Mouse (Mus musculus) heart, embryonic 12.5 days (tissue): ENCODE data around the gene Mtif3. TPM values are rescaled to one million over a fixed set of nuclear protein-coding genes. Genes with fewer than 3 reads are reported as not detected.
A peak's percentile ranks its signal among the peaks of the same experiment; 100 is the strongest.

Experiments
- ATAC-seq: fragments of 200-750 bp; cut with Nextera tagmentation; 2 replicates; pipeline ENCODE4 v1.8.0; 2017; ENCODE audit warnings: moderate TSS enrichment, moderate library complexity; ENCODE audit not compliant: insufficient number of reproducible peaks, low FRiP score
- H3K27ac ChIP-seq: fragments of 300-500 bp; sonication (generic); 2 replicates; pipeline ENCODE4 v1.5.1; 2016; ENCODE audit warnings: mild to moderate bottlenecking, moderate library complexity; ENCODE audit not compliant: poor library complexity, severe bottlenecking
- H3K27me3 ChIP-seq: fragments of 300-500 bp; sonication (generic); replicated peaks from 2 replicates; pipeline ENCODE4 v1.6.1; 2016; ENCODE audit warnings: mild to moderate bottlenecking, moderate library complexity
- H3K36me3 ChIP-seq: fragments of 300-500 bp; sonication (generic); 2 replicates; pipeline ENCODE4 v1.6.1; 2016; ENCODE audit warnings: mild to moderate bottlenecking, moderate library complexity
- H3K4me1 ChIP-seq: fragments of 300-500 bp; sonication (generic); replicated peaks from 2 replicates; pipeline ENCODE4 v1.6.1; 2016; ENCODE audit warnings: mild to moderate bottlenecking
- H3K4me2 ChIP-seq: fragments of 300-500 bp; sonication (generic); 2 replicates; pipeline ENCODE4 v1.6.1; 2016; ENCODE audit warnings: mild to moderate bottlenecking, moderate library complexity
- H3K4me3 ChIP-seq: fragments of 300-500 bp; sonication (generic); 2 replicates; pipeline ENCODE4 v1.5.1; 2016; ENCODE audit warnings: mild to moderate bottlenecking
- H3K9ac ChIP-seq: fragments of 300-500 bp; sonication (generic); 2 replicates; pipeline ENCODE4 v1.6.1; 2016; ENCODE audit warnings: mild to moderate bottlenecking, moderate library complexity
- H3K9me3 ChIP-seq: fragments of 300-500 bp; sonication (generic); replicated peaks from 2 replicates; pipeline ENCODE4 v1.6.1; 2016; ENCODE audit warnings: mild to moderate bottlenecking, moderate library complexity
- WGBS: fragments of 180-500 bp; shearing (Covaris S2); methylation state at CpG from one replicate; pipeline ENCODE4 v1.1.7; 2016; 5-methylcytosine and 5-hydroxymethylcytosine counted together
- polyA plus RNA-seq: library from polyadenylated mRNA; unstranded; fragments of >200 nt; fragmentation: Nextera tagmentation; extraction: Ambion mirVana; gene quantifications from 2 replicates; pipeline ENCODE4 v1.2.1, GENCODE M21; 2016

Mtif3 gene
- polyA plus RNA-seq: 17.1 and 23.3 TPM in 2 replicates

DNA sequence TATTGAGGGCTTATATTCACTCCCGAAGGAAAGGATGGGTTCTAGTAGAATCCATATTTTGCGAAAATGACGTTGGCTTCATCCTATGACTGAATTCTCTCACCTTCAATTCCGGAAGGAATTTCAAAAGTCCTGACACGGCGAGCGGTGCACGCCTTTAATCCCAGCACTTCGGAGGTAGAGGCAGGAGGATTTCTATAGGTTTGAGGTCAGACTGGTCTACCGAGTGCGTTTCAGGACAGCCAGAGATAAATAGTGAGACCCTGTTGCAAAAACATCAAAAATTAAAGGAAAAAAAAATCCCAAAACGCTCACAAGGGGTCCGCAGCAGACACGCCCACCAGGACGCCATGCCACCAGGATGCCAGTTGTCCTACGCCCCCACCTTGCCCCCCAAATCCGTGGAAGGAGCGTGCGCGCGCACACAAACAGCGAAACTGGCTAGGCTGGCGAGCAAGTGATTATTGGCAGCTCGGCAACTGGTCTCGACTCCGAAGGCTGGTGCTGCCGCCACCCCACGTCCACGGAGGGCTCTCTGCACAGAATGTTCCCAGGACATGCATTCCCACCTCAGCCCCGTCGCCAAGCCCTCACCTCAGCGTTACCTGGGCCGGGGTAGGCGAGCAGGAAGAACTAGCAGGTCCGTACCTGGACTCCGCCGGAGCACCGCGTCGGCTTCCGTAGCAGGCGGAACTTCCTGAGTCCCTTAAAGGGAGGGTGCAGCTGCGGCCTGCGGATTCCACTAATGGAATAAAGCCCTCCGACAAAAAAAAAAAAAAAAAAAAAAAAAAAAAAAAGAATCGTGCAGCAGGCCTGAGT lies at the start of gene Mtif3:
Gene Mtif3 (minus strand): TSS at position 683 of the 819 bp plus-strand sequence.
- Histone ChIP-seq H3K27ac (no peak within 1 kb of the TSS), H3K4me1 (peaks cover 5% of the 10 kb centered on the region), H3K9me3 (no peaks in the 10 kb centered on the region), H3K4me3 (peak within 1 kb of the TSS; percentile 99), H3K27me3 (no peaks in the 10 kb centered on the region), H3K36me3 (peaks cover 15% of the 10 kb centered on the region), H3K9ac (peak within 1 kb of the TSS; percentile 90), H3K4me2 (peak within 1 kb of the TSS; percentile 87)
- peak; percentile 90 for ATAC-seq
- 2% methylated on average over 46 of the region's 46 CpGs for WGBS

DNA sequence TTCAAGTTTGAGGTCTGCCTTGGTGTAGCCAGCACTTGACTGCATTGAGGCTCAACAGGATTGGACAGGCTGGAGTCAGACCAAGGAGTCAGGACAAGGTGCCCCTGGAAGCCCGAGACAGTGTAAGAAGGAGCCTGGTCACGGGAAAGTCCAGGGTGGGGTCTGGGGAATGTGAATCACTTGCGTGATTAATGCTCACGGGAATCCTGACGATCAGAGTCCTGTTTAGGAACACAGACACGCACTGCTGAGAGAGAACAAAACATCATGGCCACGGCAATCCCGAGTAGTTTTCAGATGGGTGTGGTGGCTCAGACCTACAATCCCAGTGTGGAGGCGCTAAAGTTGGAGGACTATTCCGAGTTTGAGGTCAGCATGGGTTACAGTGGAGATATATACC lies 47.7 kb upstream of the Mtif3 start:
- Histone ChIP-seq H3K4me2 (no peak overlapping the region), H3K27me3 (no peaks in the 10 kb centered on the region; the same call in 1 of the 2 replicates), H3K36me3 (peaks cover 5% of the 10 kb centered on the region), H3K4me1 (peaks cover 3% of the 10 kb centered on the region; the same call in 1 of the 2 replicates), H3K9ac (no peak overlapping the region), H3K4me3 (no peak overlapping the region), H3K9me3 (no peaks in the 10 kb centered on the region; the same call in 1 of the 2 replicates), H3K27ac (no peak overlapping the region)
- no peak for ATAC-seq
- 81% methylated on average over 10 of the region's 10 CpGs for WGBS

DNA sequence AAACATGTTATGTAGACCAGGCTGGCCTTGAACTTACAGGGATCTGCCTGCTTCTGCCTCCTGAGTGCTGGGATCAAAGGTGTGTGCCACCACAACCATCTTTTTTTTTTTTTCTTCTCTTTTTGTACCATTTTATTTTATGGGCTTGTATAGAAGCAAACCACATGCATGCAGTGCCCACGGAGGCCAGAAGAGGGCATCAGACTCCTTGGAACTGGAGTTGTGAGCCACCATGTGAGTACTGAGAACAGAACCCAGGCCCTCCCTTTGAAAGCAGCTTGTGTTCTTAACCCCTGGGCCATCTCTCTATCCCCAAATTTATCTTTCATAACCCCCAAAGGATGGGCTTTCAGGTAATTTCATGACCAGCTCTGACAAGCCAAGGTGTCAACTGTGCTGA lies 39.7 kb upstream of the Mtif3 start:
- no peaks in the 10 kb centered on the region for H3K4me1 ChIP-seq
- ATAC-seq: no peak
- no peak overlapping the region for H3K4me2 ChIP-seq
- no peak overlapping the region for H3K4me3 ChIP-seq
- H3K9me3 ChIP-seq: peaks cover 19% of the 10 kb centered on the region
- H3K27me3 ChIP-seq: no peaks in the 10 kb centered on the region
- H3K9ac ChIP-seq: no peak overlapping the region
- no peak overlapping the region for H3K27ac ChIP-seq
- no peaks in the 10 kb centered on the region for H3K36me3 ChIP-seq
- WGBS: 50% methylated on average over 1 of the region's 1 CpGs

DNA sequence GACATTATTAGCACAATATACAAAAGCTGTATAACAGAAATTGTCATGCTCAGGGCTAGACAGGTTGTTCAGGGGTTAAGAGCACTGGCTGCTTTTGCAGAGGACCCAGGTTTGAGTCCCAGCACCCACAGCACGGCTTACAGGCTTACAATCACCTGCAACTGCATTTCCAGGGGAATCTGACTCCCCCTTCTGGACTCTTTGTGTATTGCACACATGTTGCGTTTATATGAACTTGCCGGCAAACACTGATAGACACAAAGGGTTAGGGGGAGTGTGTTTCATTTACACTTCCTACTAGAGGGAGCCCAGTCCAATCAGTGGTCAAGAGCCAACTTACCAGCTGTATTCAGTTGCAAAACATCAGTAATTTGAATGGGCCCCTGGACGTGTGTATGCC lies 37.7 kb upstream of the Mtif3 start:
- H3K9ac ChIP-seq: no peak overlapping the region
- 81% methylated on average over 4 of the region's 4 CpGs for WGBS
- peaks cover 19% of the 10 kb centered on the region for H3K9me3 ChIP-seq
- H3K27ac ChIP-seq: no peak overlapping the region
- H3K36me3 ChIP-seq: no peaks in the 10 kb centered on the region
- no peak overlapping the region for H3K4me2 ChIP-seq
- H3K4me1 ChIP-seq: no peaks in the 10 kb centered on the region
- no peaks in the 10 kb centered on the region for H3K27me3 ChIP-seq
- H3K4me3 ChIP-seq: no peak overlapping the region
- no peak for ATAC-seq

DNA sequence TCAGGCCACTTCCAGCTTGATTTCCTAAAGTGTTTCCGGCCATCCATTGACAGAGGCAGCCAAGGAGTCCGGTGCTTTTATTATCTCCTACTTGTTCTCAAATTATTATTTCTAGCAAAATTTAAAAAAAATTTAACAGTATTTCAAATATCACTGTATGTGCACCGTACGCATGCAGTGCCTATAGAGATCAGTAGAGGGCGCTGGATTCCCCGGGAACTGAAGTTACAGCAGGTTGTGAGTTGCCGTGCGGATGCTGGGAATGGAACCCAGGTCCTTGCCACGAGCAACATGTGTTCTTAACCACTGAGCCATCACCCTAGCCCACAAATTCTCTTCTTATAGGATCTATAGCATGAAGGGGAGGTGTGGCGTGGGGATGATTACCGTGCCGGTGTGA lies 35.2 kb upstream of the Mtif3 start:
- no peaks in the 10 kb centered on the region for H3K36me3 ChIP-seq
- H3K4me2 ChIP-seq: no peak overlapping the region
- H3K27ac ChIP-seq: no peak overlapping the region
- peaks cover 11% of the 10 kb centered on the region for H3K9me3 ChIP-seq
- ATAC-seq: no peak
- H3K4me1 ChIP-seq: no peaks in the 10 kb centered on the region
- no peak overlapping the region for H3K4me3 ChIP-seq
- H3K9ac ChIP-seq: no peak overlapping the region
- H3K27me3 ChIP-seq: no peaks in the 10 kb centered on the region
- 91% methylated on average over 12 of the region's 12 CpGs for WGBS

DNA sequence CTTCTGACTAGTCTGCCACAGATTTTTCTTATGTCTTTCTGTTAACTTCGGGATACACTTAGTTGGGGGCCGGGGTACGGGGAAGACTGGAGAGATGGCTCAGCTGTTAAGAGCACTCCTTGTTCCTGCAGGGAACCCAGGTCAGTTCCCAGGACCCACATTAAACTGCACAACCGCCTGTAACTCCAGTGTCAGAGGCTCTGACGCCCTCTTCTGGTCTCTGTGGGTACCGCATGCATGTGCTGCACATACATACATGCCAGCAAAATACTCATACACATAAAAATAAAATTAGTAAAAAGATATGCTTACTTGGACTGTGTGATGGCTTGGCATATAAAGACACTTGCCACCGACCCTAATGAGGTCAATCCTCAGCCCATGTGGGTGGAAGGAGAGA lies 33.2 kb upstream of the Mtif3 start:
- WGBS: 80% methylated on average over 7 of the region's 7 CpGs
- Histone ChIP-seq H3K36me3 (no peaks in the 10 kb centered on the region), H3K27me3 (no peaks in the 10 kb centered on the region), H3K27ac (no peak overlapping the region), H3K4me3 (no peak overlapping the region), H3K4me1 (no peaks in the 10 kb centered on the region), H3K9ac (no peak overlapping the region), H3K4me2 (no peak overlapping the region), H3K9me3 (peaks cover 3% of the 10 kb centered on the region)
- no peak for ATAC-seq

DNA sequence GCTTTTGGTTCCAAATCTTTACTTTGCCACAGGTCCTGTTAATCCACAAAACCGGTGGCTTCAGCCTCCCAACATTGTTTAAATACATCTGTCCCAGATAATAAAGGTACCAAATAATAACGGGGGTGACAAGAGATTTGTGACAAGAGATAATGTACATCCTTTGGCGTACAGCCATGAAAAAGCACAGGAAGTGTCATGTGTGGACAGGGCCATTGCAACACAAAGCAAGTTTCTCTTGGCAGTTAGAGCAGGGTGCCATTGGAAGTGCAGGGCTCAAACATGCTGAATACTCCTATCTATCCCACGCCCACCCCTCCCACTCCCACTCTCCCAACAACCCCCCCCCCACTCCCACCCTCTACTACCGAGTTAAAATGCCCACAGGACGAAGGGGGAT lies 31.4 kb upstream of the Mtif3 start:
- Histone ChIP-seq H3K36me3 (no peaks in the 10 kb centered on the region), H3K27me3 (no peaks in the 10 kb centered on the region), H3K4me1 (no peaks in the 10 kb centered on the region), H3K4me3 (no peak overlapping the region), H3K9me3 (no peaks in the 10 kb centered on the region; the same call in 1 of the 2 replicates), H3K9ac (no peak overlapping the region), H3K27ac (no peak overlapping the region), H3K4me2 (no peak overlapping the region)
- ATAC-seq: no peak
- 48% methylated on average over 6 of the region's 6 CpGs for WGBS

DNA sequence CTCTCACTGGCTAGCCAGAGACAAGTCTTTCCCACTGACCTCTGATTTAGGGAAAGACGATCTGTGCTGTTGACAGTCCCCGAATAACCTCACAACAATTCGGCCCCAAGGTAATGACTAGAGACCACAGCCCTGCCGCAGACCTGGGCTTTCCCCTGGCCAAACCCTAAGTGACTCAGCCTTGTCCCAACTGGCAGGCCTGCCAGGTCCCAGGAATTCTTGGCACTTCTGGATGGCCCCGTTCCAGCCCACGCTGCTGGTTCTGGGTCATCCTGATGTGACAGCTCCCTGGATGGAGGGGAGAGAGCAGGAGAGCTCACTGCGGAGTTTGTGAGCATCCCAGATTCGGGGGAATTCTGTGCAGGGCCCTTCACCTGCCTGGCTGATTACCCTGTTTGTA lies 29.9 kb upstream of the Mtif3 start:
- Histone ChIP-seq H3K36me3 (no peaks in the 10 kb centered on the region), H3K27ac (no peak overlapping the region), H3K4me3 (no peak overlapping the region), H3K9me3 (no peaks in the 10 kb centered on the region), H3K4me1 (peaks cover 4% of the 10 kb centered on the region; the same call in 1 of the 2 replicates), H3K9ac (no peak overlapping the region), H3K27me3 (no peaks in the 10 kb centered on the region), H3K4me2 (no peak overlapping the region)
- ATAC-seq: no peak
- 70% methylated on average over 8 of the region's 8 CpGs for WGBS

DNA sequence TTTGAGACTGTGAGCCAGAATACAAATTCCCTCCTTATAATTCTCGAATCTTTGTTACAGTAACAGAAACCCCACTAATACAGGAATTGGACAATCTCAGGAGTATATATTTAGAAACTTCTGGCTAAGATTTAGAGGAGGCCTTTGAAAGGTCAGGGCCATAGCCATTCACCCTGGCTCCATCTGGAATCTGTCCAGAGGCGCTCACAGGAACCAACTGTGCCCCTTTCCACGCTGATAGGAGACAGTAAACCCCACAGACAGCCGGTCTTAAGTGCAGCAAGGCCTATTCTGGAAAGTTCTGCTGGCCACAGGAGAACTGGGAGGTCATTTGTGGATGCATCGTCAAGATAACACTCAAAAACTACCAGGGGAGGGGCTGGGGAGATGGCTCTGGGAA lies 25.5 kb upstream of the Mtif3 start:
- Histone ChIP-seq H3K27ac (no peak overlapping the region), H3K4me1 (peaks cover 4% of the 10 kb centered on the region; the same call in 1 of the 2 replicates), H3K9me3 (no peaks in the 10 kb centered on the region), H3K36me3 (no peaks in the 10 kb centered on the region), H3K4me2 (no peak overlapping the region), H3K4me3 (no peak overlapping the region), H3K27me3 (peaks cover 30% of the 10 kb centered on the region), H3K9ac (no peak overlapping the region)
- ATAC-seq: no peak
- WGBS: 42% methylated on average over 5 of the region's 5 CpGs

DNA sequence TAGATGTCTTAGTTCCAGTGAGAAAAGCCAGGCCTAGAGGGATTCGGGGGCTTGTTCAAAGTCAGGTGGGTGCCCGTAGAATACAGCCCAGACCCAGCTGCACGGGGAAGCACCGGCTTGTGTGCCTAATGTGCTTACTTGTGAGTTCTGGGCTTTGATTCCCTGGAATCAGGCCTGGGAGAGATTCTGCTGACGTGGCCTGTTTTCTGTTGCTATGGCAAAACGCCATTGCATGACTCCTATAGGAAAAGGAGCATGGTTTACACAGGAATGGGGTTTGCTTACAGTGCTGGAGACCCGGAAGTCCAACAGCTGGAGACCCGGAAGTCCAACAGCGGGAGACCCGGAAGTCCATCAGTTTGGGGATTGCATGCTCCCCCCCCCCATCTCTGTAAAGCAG lies 24.0 kb upstream of the Mtif3 start:
- no peak for ATAC-seq
- no peak overlapping the region for H3K27ac ChIP-seq
- no peaks in the 10 kb centered on the region for H3K36me3 ChIP-seq
- no peak overlapping the region for H3K9ac ChIP-seq
- H3K4me2 ChIP-seq: no peak overlapping the region
- WGBS: 89% methylated on average over 10 of the region's 10 CpGs
- no peaks in the 10 kb centered on the region for H3K9me3 ChIP-seq
- peaks cover 39% of the 10 kb centered on the region for H3K27me3 ChIP-seq
- peaks cover 4% of the 10 kb centered on the region; the same call in 1 of the 2 replicates for H3K4me1 ChIP-seq
- no peak overlapping the region for H3K4me3 ChIP-seq

DNA sequence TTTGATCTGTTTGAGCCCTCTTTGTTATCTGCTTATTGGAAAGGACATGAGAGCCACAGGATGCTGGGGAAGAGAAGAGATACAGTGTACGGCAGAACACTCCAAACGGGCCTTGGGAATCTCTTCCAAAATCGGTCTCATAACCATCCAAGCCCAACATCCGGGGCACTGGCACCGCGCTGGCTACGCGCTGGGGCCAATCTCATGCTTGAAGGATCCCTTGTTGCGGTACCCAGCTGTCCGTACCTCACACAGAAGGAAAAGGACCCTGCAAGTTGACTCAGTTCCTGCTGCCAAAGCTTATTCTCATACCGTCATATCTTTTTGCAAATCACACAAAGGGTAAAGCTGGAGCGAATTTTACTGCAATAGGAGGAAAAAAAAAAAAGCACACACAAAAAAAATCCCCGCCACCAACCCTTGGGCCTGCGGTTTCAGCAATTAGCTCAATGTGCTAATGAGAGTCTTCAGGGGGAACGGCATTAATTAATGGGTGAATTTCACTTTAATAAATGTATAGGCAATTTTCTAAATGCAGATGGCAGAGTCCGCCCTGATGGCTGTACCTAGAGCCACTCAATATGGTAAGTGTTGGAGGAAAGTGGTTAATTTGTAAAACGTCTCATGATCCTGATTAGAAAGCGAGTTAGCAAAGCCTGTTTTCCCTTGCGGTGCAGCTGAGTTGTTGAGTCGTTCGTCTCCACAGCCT lies 22.3 kb upstream of the Mtif3 start:
- no peak for ATAC-seq

More for the DNA sequence above, 22.3 kb upstream of the Mtif3 start:
- H3K4me1 ChIP-seq: peaks cover 4% of the 10 kb centered on the region; the same call in 1 of the 2 replicates
- H3K9me3 ChIP-seq: no peaks in the 10 kb centered on the region
- H3K9ac ChIP-seq: no peak overlapping the region
- no peaks in the 10 kb centered on the region for H3K36me3 ChIP-seq
- no peak overlapping the region for H3K4me3 ChIP-seq
- peak overlapping the region; percentile 40 for H3K4me2 ChIP-seq
- no peak overlapping the region for H3K27ac ChIP-seq
- 58% methylated on average over 21 of the region's 21 CpGs for WGBS
- peaks cover 46% of the 10 kb centered on the region for H3K27me3 ChIP-seq
